Mouse (Mus musculus): ENCODE measurements around the gene Yes1. TPM values are rescaled to one million over a fixed set of nuclear protein-coding genes. Genes with fewer than 3 reads are reported as not detected.
A peak's percentile ranks its signal among the peaks of the same experiment; 100 is the strongest.
"Not testable (repeated sequence)": the region's sequence is repeated elsewhere in the genome, so short reads cannot be mapped to it uniquely, and the experiment has no call there.

Gene Yes1
- polyA plus RNA-seq, 2 experiments from 2014 or later: 0.43 to 0.61 TPM

DNA sequence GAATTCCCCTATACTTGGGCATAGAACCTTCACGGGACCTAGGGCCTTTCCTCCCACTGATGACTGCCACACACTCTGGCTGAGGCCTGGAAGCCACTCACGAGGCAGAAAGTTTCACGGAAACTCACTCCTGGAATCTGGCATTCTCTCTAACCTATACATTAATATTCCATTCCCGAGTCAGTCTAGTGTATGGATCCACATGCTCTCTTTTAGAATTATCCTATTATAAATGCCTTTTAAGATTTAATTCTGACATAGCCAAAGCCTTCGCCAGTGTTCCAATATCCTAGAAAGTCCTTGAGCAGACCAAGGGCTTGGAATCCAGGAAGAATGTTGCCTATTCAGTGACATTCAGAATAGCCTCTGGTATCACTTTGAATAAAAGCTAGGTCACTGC lies 100.5 kb downstream of the Yes1 start:
- no peak for ATAC-seq

DNA sequence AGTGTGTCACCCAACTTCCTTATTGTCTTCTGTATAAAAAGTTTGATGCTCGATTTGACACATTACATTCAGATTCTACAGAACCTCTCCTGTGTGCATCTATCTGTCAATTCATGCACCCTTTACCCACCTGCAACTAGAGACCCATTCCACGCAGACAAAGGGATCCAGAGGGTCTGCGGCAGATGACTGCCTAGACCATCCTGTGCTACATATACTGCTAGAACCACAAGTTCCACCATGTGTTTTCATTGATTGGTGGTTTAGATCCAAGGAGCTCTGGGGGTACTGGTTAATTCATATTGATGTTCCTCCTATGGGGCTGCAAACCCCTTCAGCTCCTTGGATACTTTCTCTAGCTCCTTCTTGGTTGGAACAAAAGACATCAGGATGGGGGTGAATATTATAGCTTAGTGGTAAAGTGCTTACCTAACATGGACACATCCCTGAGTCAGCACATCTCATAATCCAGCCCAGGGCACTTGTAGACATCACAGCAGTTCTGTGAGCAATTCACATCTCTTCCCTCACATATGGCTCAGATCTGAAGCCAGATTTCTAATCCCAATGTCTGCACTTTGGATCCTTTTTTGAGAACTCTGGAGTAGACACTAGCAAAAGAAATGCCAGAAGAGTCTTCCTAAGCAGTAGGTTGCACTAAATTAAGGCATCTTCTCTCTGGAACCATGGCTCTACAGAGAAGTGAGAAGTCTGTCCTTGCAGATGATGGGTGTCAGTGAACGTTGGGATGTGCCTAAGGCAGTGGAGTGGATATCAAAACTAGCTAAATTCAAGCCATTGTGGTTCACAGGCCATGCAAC lies 101.5 kb downstream of the Yes1 start:
- no peak for ATAC-seq

DNA sequence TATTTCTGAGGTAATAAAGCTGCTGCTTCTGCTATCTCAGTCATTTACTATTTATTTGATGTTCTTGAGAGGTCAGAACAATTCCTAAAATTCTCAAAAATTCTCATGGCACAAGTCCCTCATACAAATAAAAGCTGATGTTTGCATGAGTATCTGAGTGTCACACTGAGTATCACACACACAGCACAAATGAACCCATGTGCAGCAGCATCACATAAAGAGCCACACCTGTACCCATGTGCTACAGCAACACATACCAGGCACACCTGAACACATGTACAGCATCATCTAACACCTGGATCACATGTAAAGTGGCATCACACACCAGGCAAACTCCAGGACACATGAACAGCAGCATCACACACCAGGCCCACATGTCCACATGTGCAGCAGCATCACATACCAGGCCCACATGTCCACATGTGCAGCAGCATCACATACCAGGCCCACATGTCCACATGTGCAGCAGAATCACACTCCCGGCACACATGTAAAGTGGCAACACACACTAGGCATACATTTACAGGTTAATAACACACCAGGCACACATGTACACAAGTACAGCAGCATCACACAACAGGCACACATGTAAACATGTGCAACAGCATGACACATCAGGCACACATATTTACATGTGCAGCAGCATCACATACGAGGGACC lies 102.2 kb downstream of the Yes1 start:
- ATAC-seq: no peak

DNA sequence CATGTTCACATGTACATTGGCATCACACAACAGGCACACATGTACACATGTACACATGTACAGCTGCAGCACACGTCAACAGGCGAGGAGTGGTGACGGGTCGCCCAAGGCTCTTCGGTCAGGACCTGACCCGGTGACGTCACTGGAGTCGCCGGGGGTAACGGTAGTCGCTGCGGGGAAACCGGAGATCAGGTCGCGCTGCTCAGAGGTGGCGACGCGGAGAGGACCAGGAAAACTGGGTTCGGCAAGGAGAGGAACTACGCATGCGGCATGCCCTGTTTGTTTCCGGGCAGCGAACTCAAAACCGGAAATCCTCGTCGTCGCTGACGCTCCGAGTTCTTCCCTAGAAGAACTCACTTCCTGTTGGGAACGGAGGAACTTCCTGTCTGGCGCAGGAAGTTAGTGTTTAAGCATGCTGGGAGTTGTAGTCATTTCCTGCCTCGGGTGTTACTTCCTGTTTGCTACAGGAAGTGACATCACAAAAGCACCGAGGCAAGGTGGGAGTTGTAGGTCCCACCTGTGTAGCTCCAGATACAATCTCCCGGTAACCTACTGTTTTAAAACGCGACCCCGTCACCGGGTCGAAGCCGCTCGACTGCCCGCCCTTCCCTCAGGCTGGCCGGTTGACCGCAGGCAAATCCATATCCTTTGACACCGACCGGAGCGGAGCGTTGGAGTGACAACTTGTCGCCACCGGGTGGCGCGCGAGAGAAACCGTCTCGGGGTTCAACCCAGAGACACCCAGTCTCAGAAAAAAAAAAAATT lies 102.9 kb downstream of the Yes1 start:
- ATAC-seq: peak; percentile 86

DNA sequence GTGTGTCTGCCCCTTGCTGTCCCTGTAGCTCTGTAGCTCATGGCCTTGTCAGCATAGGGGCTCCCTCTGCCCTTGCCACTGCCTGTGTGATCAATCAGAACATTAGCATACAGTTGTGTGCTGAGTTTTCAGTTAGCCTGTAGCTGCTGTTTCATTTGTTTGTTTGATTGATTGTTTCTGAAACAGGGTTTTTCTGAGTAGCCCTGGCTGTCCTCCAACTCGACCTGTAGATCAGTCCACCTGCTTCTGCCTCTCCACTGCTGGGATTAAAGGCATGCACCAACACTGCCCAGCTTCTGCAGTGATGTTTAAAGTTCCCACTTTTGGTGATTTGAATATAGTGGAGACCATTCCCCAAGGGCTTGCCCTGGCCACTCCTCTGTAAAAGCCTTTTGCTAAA lies 106.8 kb downstream of the Yes1 start:
- ATAC-seq: no peak

DNA sequence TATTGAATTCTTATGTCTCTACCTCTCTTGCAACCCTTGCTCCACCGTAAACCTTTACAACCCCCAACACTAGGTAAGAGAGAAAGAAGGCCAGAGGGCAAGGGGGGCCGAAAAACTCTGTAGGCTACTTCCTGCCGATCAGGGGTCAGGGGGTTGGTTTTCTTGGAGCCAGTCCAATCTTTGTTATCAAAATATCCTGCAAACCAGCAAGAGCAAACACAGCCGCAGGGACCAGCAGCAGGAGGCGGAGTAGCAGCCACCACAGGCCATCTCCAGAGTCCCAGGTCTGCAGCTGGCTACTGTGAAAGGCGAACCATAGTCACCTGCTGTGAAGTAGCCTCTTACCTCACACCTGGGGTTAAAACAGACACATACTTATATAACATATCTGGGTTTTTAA lies 107.9 kb downstream of the Yes1 start:
- ATAC-seq: no peak

DNA sequence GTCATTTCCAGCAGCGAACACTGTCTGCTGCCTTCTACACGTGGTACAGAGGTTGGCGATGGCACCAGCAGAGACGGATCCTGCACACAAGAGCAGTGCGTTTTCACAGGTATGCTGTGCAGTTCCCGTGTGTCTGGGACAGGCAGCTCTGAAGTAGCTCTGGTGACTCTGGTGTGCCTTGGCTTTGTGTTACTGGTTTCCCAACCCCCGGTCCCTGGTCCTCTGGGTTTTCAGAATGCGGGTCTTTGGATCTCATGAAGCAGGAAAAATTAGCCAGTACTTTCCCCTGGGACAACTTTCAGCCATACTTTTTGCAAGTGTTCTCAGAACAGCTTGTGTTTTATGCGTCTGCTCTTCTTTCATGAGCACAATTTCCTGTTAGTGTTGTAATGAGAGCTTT lies 109.4 kb downstream of the Yes1 start:
- ATAC-seq: no peak

DNA sequence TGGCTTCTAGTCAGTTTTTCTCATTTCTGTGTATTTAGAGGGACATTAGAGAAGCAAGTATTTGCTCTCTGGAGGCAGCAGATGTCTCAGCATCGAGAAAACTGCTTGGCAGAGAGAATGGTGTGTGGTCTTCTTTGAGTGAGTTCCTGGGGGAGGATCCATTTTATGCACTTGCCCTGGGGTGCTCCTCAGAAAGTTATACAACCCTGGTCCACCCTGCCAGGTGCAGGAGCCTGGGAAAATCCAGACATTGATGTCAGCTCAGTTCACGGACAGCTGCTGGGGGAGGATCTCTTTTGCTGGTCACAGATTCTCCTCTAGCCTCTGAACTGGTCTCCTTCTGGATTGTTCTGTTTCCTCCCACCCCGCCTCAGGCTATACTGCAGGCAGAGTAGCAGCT lies 110.3 kb downstream of the Yes1 start:
- no peak for ATAC-seq

DNA sequence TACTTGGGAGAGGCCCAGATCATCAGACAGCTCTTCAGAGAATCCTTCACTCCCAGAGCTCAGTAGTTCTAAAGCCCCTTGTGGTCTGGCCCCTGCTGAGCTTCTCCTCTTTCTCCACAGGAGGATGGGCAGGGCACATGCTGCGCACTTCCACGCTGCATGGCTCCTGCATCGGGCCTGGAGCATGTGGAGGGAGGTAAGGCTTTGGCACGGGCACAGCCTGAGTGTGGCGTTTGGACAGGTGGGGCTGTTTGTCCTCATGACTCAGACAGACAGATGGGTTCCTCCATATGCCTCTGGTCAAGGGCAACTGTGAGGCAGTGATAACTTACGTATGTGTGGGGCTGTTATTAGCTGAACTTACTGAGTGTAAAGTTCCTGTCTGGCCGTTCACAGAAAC lies 111.3 kb downstream of the Yes1 start:
- no peak for ATAC-seq

DNA sequence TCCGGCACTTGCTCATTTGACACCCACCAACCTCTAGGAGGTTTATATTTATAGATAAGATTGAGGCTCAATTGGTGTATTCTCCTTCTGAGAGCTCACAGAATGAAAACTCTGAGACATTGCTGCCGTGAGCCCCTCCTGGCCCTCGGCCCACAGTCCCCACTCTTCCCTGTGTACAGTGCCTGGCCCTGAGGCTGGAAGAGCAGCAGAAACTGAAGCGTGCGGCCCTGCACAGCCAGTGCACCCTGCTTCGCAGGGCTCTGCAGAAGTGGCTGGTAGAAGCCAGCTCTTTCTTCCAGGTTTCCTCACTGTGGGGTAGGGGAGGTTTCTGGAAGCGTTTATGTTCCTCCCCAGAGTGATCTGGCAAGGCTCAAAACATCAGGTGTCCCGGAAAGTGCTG lies 111.7 kb downstream of the Yes1 start:
- ATAC-seq: not testable (repeated sequence)

DNA sequence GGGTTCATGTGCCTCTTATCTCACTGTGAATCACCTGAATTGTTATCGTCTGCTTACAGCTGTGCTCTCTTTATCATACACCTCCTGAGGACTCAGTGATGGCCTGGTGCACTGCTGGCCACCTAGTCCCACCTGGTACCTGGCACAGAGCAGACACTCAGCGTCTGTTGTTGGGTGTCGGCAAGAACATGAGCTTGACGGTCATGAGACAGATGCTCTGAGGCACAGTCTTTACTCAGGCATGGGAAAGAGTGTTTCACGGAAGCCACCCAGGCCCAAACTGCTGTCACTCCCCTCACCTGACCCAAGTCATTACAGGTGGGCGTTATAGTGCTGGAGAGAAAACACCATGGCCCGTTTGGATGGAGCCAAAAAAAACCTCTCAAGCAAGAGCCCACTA lies 113.0 kb downstream of the Yes1 start:
- ATAC-seq: no peak

DNA sequence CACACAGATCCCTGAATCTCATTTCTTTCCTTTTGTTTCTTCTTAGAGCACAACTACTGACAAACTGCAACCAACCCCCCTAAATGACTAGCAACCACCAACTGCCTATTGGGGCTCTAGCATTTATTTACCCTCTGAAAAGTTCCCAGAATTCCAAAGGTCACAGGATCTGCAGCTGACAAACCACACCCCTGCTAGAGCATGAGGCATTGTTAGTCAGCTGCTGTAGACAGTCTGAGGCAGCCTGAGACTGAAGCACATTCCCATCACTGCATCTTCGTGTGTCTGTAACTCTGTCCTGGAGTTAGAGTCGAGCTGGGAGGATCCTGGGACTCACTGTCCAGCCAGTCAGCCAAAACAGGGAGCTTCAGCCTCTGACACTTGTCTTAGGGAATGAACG lies 114.4 kb downstream of the Yes1 start:
- ATAC-seq: peak; percentile 51

DNA sequence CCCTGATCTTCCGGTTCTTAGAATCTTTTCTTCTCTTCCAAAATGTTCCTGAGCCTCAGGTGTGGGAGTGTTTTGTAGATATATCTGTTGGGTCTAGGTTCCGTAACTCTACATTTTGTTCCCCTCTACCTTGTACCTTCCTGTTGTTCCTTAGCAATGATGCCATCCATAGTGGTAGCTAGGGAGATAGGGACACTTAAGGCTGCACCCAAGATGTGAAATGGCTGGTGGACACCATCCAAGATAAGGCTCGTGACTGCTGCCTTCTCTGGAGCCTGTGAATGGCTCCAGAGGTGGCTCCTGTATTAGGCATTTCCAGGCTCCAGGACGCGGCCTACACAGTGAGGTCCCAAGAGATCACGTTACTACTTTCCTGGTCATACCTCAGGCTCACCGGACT lies 117.3 kb downstream of the Yes1 start:
- no peak for ATAC-seq

DNA sequence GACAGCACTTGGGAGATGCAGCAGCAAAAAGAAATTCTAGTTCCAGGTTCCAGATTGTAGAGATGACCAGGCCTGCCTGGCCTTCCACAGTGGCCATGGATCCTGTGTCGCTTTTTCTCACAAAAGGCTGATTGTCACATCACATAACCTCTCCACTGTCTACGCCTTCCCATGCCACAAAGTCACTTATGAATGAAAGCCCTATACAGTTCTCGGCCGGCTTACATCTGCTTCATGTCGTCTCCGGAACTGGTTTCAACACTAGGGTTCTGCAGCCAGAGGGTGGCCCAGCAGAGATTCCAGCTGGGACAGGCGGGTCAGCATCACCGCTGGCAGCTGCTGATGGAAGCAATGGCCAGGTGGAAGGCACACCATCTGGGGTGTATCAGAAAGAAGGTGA lies 117.9 kb downstream of the Yes1 start:
- no peak for ATAC-seq

DNA sequence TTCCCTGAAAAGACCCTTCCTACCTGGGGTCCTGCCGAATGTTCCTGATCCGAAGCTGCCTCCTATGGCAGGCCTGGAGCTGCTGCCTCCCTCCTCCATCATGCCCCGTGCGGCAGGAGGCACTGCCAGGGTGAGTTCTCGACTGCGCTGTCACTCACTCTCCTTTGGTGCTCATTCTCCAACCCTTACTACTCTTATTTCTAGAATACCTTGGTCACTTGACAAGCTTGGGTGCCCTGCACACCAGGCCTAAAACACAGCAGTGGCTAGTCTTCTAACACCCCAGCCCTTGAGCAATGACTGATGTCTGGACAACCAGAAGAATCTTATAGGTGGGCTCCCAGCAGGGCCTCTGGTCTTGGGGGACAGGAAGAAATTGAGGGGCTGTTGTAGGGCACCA lies 122.9 kb downstream of the Yes1 start:
- ATAC-seq: peak; percentile 34

DNA sequence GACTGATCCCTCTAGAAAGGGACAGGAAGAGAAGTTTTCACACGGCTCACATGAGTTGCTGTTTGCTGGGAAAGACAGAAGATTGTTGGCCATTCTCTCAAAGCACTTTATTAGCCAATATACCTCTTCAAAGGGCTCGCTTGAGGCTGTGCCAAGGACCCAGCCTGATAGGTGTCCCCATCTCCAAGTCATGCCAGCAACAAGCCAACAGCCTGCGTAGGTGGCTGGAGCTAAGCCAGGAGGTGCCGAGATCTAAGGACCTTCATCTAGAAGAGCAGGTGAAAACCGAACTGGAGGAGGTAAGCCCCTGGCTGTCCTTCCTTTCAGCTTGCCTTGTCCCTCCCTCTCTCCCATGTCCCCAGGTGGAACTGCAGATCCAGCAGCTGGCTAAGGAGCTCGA lies 124.8 kb downstream of the Yes1 start:
- ATAC-seq: no peak

Other genes starting within 250 kb of the Yes1 start
- gene Ppp1cb, start 152.3 kb upstream of the Yes1 start, polyA plus RNA-seq (2017; shearing (Covaris generic)): 100 to 1,000 TPM in 1 of 2 experiments, 10 to 100 TPM in 1; 71.3 to 138 TPM
- 100 to 1,000 TPM in 1 of 2 experiments, 10 to 100 TPM in 1; 94.9 to 125 TPM for gene Pisd, start 174.5 kb downstream of the Yes1 start, polyA plus RNA-seq (2017; shearing (Covaris generic))
- gene Gm20671, start 215.9 kb downstream of the Yes1 start, polyA plus RNA-seq (2017; shearing (Covaris generic)): not detected
- 10 to 100 TPM; 24.9 to 26.7 TPM for gene Prr14l, start 243.1 kb downstream of the Yes1 start, polyA plus RNA-seq (2017; shearing (Covaris generic))

Data from CD4-positive, CD25-positive, alpha-beta regulatory T cell, adult 4 months (primary cell).